Mouse (Mus musculus) forebrain, postnatal 0 days (tissue): ENCODE data around the gene 2310039H08Rik. TPM values are rescaled to one million over a fixed set of nuclear protein-coding genes. Genes with fewer than 3 reads are reported as not detected.
"Not testable (repeated sequence)": the region's sequence is repeated elsewhere in the genome, so short reads cannot be mapped to it uniquely, and the experiment has no call there.

Source experiments
- ATAC-seq: fragments of 200-750 bp; cut with Nextera tagmentation; 2 replicates; pipeline ENCODE4 v1.8.0; 2017; ENCODE audit warnings: mild to moderate bottlenecking, moderate library complexity
- DNase-seq: peaks from one replicate; pipeline ENCODE4 v3.0.0-alpha.2; 2015
- H3K27ac ChIP-seq: fragments of 300-500 bp; sonication (generic); 2 replicates; pipeline ENCODE4 v1.5.1; 2014; ENCODE audit warnings: low read depth, mild to moderate bottlenecking, antibody characterized with exemption, low read length, moderate library complexity, mixed read lengths
- H3K27me3 ChIP-seq: fragments of 300-500 bp; sonication (generic); 2 replicates; pipeline ENCODE4 v1.6.1; 2014; ENCODE audit warnings: mild to moderate bottlenecking, low read length, mixed read lengths; ENCODE audit not compliant: insufficient read depth
- H3K36me3 ChIP-seq: fragments of 300-500 bp; sonication (generic); 2 replicates; pipeline ENCODE4 v1.6.1; 2014; ENCODE audit warnings: mild to moderate bottlenecking, moderate library complexity; ENCODE audit not compliant: insufficient read depth
- H3K4me1 ChIP-seq: fragments of 300-500 bp; sonication (generic); 2 replicates; pipeline ENCODE4 v1.6.1; 2014; ENCODE audit warnings: antibody characterized with exemption; ENCODE audit not compliant: insufficient read depth
- H3K4me2 ChIP-seq: fragments of 300-500 bp; sonication (generic); 2 replicates; pipeline ENCODE4 v1.6.1; 2014; ENCODE audit warnings: low read depth, mild to moderate bottlenecking, moderate library complexity
- H3K4me3 ChIP-seq: fragments of 300-500 bp; sonication (generic); 2 replicates; pipeline ENCODE4 v1.5.1; 2014; ENCODE audit warnings: low read depth, low read length, mixed read lengths
- H3K9ac ChIP-seq: fragments of 300-500 bp; sonication (generic); 2 replicates; pipeline ENCODE4 v1.6.1; 2014; ENCODE audit warnings: mild to moderate bottlenecking
- H3K9me3 ChIP-seq: fragments of 300-500 bp; sonication (generic); 2 replicates; pipeline ENCODE4 v1.6.1; 2016; ENCODE audit warnings: low read length
- CTCF ChIP-seq: sonication (generic); IDR thresholded peaks from 2 replicates; pipeline ENCODE4 v1.5.1; 2016; ENCODE audit warnings: antibody characterized with exemption, control low read depth, low read depth
- WGBS: fragments of 180-500 bp; shearing (Covaris S2); extraction: QIAGEN DNeasy Blood & Tissue Kit; methylation state at CpG from one replicate; pipeline ENCODE4 v1.1.7; 2014; 5-methylcytosine and 5-hydroxymethylcytosine counted together
- polyA plus RNA-seq: library from polyadenylated mRNA; unstranded; fragments of >200 nt; fragmentation: Nextera tagmentation; extraction: Ambion mirVana; gene quantifications from 2 replicates; pipeline ENCODE4 v1.2.1, GENCODE M21; 2015
- total RNA-seq: library from RNA; depleted of rRNA; stranded (reverse); fragments of >200 nt; gene quantifications from 2 replicates; pipeline ENCODE4 v1.2.3, GENCODE M21; 2014

Gene 2310039H08Rik
- total and polyA plus RNA-seq, 2 experiments from 2014 or later, result 42.7 to 67.1 TPM

DNA sequence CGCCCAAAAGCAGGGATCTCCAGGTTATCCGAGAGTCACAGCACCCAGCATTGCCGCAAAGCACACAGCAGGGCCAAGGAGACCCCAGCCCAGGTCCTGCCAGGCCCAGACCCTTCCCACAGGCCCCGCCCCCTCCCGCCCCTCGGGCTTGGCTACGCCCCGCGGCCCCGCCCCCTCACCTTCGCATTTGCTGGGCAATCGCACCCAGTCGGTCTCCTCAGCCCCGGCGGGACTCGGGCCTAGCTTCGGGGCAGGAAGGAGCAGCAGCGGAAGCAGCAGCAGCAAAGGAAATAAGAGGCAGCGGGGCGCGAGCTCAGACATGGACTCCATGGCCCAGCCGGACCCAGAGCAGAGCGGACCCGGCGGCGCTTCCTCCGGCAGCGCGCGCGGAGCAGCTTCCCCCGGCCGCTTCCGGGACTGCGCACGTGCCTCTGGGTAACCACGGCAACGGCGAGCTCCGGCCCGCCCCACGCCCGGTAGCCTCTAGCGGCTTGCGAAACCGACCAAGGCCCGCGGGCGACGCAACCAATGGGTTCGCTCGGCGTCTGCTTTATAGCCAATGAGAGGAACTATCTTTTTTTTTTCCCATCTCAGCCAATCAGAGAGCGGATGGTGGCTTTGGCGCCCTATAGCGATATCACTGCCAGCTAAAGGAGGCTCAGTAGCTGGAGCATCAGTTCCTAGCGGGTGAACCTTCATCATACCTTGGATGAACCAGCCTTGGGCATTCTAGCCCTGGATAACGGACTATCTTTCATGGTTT is 20.5 kb upstream of the 2310039H08Rik start, which contains the start of gene Cnpy3:
TSS of gene Cnpy3 (minus strand) at position 421 of the 763 bp plus-strand sequence.
- 3% methylated on average over 58 of the region's 58 CpGs for WGBS
- peak within 1 kb of the TSS; percentile 89 for H3K27ac ChIP-seq
- ATAC-seq, result peak; percentile 99
- H3K9me3 ChIP-seq, result no peaks in the 10 kb centered on the region
- H3K27me3 ChIP-seq, result no peaks in the 10 kb centered on the region
- peak within 1 kb of the TSS; percentile 65 for H3K9ac ChIP-seq
- H3K4me2 ChIP-seq, result peak within 1 kb of the TSS; percentile 72
- 0 out of 2 replicates have a peak, but pooled peaks cover 8% of the 10 kb centered on the region for H3K4me1 ChIP-seq
- peak; percentile 99 for DNase-seq
- peak within 1 kb of the TSS; percentile 64 for H3K4me3 ChIP-seq
- H3K36me3 ChIP-seq, result peaks cover 5% of the 10 kb centered on the region
- peak; percentile 6; the same call in 1 of the 2 replicates for TF ChIP-seq CTCF

DNA sequence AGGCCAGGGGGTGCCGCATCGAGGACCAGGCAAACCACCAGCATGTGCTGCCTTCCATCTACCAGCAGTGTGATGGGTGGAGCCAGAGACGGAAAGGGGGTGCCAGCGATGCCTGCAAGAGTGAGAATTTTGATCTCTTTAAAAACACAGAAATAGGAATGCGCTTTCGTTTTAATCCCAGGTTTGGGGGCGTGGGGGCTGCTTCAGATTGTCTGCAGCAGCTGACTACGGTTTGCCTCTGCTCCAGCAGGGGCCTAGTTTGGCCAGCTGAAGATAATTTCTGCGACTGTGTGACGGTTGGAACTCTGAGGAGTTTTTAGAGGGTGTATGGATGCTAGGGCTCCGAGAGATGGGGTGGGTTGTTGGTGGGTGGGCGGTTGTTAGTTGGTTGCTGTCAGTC is 13.7 kb upstream of the 2310039H08Rik start:
- no peak overlapping the region for H3K4me2 ChIP-seq
- no peak overlapping the region for H3K27ac ChIP-seq
- no peaks in the 10 kb centered on the region for H3K36me3 ChIP-seq
- WGBS, result 82% methylated on average over 12 of the region's 12 CpGs
- no peaks in the 10 kb centered on the region for H3K4me1 ChIP-seq
- ATAC-seq (no peak), DNase-seq (no peak)
- H3K9ac ChIP-seq, result no peak overlapping the region
- no peak overlapping the region for H3K4me3 ChIP-seq
- H3K27me3 ChIP-seq, result no peaks in the 10 kb centered on the region
- no peaks in the 10 kb centered on the region for H3K9me3 ChIP-seq
- TF ChIP-seq CTCF, result no peak

DNA sequence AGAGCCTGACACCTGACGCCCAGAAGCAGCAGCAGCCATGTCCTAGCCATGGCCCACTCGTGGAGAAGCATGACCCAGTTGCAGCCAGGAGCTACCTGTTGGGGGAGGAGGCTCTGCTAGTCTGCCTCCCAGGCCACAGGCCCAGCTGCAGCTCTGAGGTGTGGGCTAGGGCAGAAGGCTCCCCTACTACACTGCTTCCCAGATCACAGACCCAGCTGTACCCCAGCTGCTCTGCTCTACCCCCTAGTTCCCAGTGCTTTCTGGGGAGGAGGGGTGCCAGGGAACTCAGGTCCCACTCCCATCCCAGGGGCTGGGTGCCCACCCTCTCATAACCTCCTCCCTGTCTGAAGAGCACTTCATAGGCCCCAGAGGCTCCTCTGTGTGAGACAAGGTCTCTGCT is 8.9 kb upstream of the 2310039H08Rik start, which contains the start of gene Ptcra:
TSS of gene Ptcra (minus strand) at position 169 of the 400 bp plus-strand sequence.
- no peaks in the 10 kb centered on the region for H3K36me3 ChIP-seq
- no peak within 1 kb of the TSS for H3K4me2 ChIP-seq
- no peak within 1 kb of the TSS for H3K4me3 ChIP-seq
- H3K9ac ChIP-seq, result no peak within 1 kb of the TSS
- no peak for TF ChIP-seq CTCF
- no peaks in the 10 kb centered on the region for H3K9me3 ChIP-seq
- H3K27me3 ChIP-seq, result no peaks in the 10 kb centered on the region
- ATAC-seq, result no peak
- H3K4me1 ChIP-seq, result no peaks in the 10 kb centered on the region
- WGBS, result 62% methylated on average over 2 of the region's 2 CpGs
- H3K27ac ChIP-seq, result no peak within 1 kb of the TSS
- no peak for DNase-seq

DNA sequence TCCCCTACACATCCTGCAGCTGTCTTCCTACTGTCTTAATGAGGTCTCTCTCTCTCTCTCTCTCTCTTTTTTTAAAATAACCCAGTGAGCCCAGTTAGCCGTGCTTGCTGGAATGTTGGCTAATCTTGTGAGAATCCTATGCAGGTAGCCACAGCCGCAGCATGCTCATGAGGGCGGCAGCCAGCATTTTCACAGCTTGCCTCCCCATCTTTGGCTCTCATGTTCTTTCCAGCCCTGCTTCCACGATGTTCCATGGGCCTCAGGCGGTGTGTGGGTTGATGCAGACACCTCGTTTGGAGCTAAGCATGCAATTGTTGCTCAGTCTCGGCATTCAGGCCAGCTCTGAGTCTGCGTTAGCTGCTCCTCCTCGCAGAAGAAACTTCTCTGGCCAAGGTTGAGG is 7.5 kb upstream of the 2310039H08Rik start:
- not testable (repeated sequence) for H3K4me2 ChIP-seq, H3K4me3 ChIP-seq, DNase-seq, H3K27ac ChIP-seq, H3K27me3 ChIP-seq, H3K4me1 ChIP-seq, H3K9ac ChIP-seq, H3K36me3 ChIP-seq, ATAC-seq, H3K9me3 ChIP-seq
- WGBS, result 57% methylated on average over 9 of the region's 9 CpGs

DNA sequence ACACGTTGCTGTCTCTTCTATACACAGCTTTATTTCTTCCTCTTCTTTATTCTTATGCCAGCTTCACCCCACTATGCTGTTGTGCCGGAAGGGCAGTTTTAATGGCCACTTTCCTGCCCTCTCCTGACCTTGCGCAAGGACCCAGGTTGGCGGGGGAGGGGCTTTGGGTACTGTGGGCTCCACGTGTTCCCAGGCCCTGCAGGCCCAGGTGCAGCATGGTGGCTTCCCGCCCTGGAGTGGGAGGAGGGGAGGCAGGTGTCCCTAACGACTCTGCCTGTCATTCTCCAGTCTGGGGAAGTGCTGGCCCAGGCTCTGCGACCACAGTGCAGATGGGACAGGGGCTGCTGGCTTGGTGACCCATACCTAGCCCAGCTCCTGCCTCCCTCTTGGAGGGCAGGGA is 4.6 kb upstream of the 2310039H08Rik start:
- WGBS, result 56% methylated on average over 8 of the region's 8 CpGs
- H3K4me3 ChIP-seq, result no peak overlapping the region
- H3K27me3 ChIP-seq, result no peaks in the 10 kb centered on the region
- H3K9me3 ChIP-seq, result no peaks in the 10 kb centered on the region
- H3K27ac ChIP-seq, result no peak overlapping the region
- DNase-seq (no peak), ATAC-seq (no peak)
- 0 out of 2 replicates have a peak, but pooled peaks cover 4% of the 10 kb centered on the region for H3K4me1 ChIP-seq
- no peak overlapping the region for H3K4me2 ChIP-seq
- TF ChIP-seq CTCF, result no peak
- no peaks in the 10 kb centered on the region for H3K36me3 ChIP-seq
- H3K9ac ChIP-seq, result no peak overlapping the region

DNA sequence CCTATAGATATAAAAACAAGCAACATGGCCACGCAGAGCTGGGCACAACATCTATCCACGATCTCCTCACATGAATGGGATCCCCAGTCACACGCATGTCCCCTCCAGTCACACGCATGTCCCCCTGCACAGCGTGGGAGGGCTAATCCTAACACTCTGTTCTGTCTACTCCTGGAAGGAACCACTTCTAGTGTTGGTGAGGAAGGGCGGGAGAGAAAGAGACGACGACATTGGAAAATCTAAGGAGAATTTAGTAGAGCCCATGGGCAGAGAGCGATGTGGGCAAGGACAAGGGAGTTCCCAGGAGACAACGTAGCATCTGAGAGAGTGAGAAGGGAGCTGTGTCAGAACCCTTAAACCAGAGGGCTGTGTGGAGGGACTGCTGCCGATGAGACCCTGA is 1.9 kb upstream of the 2310039H08Rik start:
- Histone ChIP-seq H3K9me3 (no peaks in the 10 kb centered on the region), H3K9ac (no peak overlapping the region), H3K27me3 (no peaks in the 10 kb centered on the region), H3K36me3 (peaks cover 8% of the 10 kb centered on the region), H3K27ac (no peak overlapping the region), H3K4me1 (0 out of 2 replicates have a peak, but pooled peaks cover 4% of the 10 kb centered on the region), H3K4me3 (no peak overlapping the region), H3K4me2 (no peak overlapping the region)
- no peak for TF ChIP-seq CTCF
- no peak for DNase-seq
- no peak for ATAC-seq
- WGBS, result 93% methylated on average over 11 of the region's 11 CpGs

DNA sequence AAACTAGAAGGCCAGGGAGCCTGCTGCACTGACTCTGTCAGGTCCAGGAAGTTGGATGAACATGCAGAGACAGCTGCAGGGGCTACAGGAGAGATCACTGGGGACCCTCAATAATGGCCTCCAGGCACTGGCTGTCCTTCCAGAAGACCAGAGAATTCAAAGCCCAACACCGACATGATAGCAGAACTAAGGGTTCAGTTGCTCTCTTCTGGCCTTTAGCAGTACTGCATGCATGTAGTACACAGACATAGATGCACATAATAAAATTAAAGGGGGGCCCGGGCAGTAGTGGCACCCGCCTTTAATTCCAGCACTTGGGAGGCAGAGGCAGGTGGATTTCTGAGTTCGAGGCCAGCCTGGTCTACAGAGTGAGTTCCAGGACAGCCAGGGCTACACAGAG is 1.4 kb upstream of the 2310039H08Rik start:
- DNase-seq (no peak), ATAC-seq (no peak)
- H3K9ac ChIP-seq, result no peak overlapping the region
- no peak overlapping the region for H3K27ac ChIP-seq
- H3K36me3 ChIP-seq, result peaks cover 13% of the 10 kb centered on the region
- no peaks in the 10 kb centered on the region for H3K9me3 ChIP-seq
- H3K4me2 ChIP-seq, result no peak overlapping the region
- 89% methylated on average over 4 of the region's 4 CpGs for WGBS
- peak; percentile 42 for TF ChIP-seq CTCF
- no peak overlapping the region for H3K4me3 ChIP-seq
- H3K4me1 ChIP-seq, result 0 out of 2 replicates have a peak, but pooled peaks cover 4% of the 10 kb centered on the region
- no peaks in the 10 kb centered on the region for H3K27me3 ChIP-seq
